Mouse (Mus musculus): ENCODE measurements around the gene Daam1.

- TF ChIP-seq CTCF (IDR thresholded peaks at IDR 0.05; ENCODE audit: control insufficient read depth, insufficient read depth, low read length) (no peak), POLR2A (IDR thresholded peaks at IDR 0.05; ENCODE audit: borderline replicate concordance, control insufficient read depth, low read depth, low read length) (no peak)
Observed at GRCm38 (mm10) chr12:71898231-71898630, 67.4 kb downstream of the Daam1 start.

Measured in bone marrow, adult 2 months (tissue).